Mouse (Mus musculus): ENCODE measurements around the gene Ctse. TPM values are rescaled to one million over a fixed set of nuclear protein-coding genes. Genes with fewer than 3 reads are reported as not detected.
A peak's percentile ranks its signal among the peaks of the same experiment; 100 is the strongest.

The Ctse gene
- total and polyA plus RNA-seq, 2 experiments from 2014 or later: 0.09 to 0.11 TPM

DNA sequence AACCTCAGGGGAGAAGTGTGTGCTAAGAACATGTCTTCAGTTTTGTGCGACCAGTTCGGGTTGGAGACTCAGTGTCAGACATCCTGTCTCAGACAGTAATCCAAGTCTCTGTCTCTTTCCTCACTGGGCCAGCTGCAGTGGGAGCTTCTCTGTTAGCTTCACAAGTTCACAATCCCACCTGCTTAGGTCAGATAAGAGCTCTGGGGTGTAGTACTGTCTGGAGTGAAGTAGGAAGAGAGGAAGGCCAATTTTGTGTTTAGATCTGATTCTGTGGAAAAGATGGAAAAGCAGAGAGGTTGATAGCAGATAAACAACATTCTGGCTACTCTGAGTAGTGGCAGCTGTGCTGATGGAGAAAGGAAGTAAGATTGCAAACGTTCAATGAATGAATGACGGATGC, 61.5 kb downstream of the Ctse start:
- Histone ChIP-seq H3K9me3 (ENCODE audit: low read length) (no peaks in the 10 kb centered on the region), H3K27ac (ENCODE audit: low read depth, low read length) (no peak overlapping the region), H3K4me2 (ENCODE audit: low read depth, low read length, poor library complexity, severe bottlenecking) (no peak overlapping the region), H3K4me1 (ENCODE audit: insufficient read depth, low read length) (no peaks in the 10 kb centered on the region), H3K27me3 (ENCODE audit: insufficient read depth, low read length) (no peaks in the 10 kb centered on the region), H3K36me3 (ENCODE audit: insufficient read depth, low read length) (no peaks in the 10 kb centered on the region), H3K9ac (replicated peaks; ENCODE audit: low read length, poor library complexity, severe bottlenecking) (no peak overlapping the region), H3K4me3 (ENCODE audit: low read depth, low read length) (no peak overlapping the region)
- no peak for TF ChIP-seq CTCF (IDR thresholded peaks at IDR 0.05)
- no peak for ATAC-seq (ENCODE audit: low FRiP score)
- 88% methylated on average over 4 of the region's 4 CpGs for WGBS
- DNase-seq (ENCODE audit: low spot score): no peak

- no peaks in the 10 kb centered on the region for H3K9me3 ChIP-seq (ENCODE audit: low read length)
- TF ChIP-seq CTCF (IDR thresholded peaks at IDR 0.05): no peak
- WGBS: 74% methylated on average over 5 of the region's 5 CpGs
Observed at GRCm38 (mm10) chr1:131700447-131700846, 62.3 kb downstream of the Ctse start.

DNA sequence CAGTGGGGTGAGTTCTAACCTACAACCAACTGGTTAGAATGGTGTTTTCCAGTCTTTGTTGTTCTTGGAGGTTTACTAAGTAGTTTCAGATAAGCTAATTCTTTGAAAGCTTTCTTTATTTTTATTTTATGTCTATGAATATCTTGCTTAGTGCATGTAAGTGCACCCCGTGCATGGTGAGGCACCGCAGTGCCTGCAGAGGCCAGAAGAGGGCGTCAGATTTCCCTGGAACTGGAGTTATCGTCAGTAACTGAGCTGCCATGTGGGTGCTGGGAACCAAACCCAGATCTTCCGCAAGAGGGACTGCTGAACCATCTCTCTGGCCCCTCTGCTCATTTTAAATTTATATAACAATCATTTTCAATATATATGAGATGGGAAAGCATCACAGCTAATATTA, 63.3 kb downstream of the Ctse start:
- 85% methylated on average over 5 of the region's 5 CpGs for WGBS
- Histone ChIP-seq H3K4me2 (ENCODE audit: low read depth, low read length, poor library complexity, severe bottlenecking) (no peak overlapping the region), H3K4me3 (ENCODE audit: low read depth, low read length) (no peak overlapping the region), H3K27ac (ENCODE audit: low read depth, low read length) (no peak overlapping the region), H3K9ac (replicated peaks; ENCODE audit: low read length, poor library complexity, severe bottlenecking) (no peak overlapping the region), H3K36me3 (ENCODE audit: insufficient read depth, low read length) (no peaks in the 10 kb centered on the region), H3K9me3 (ENCODE audit: low read length) (no peaks in the 10 kb centered on the region), H3K27me3 (ENCODE audit: insufficient read depth, low read length) (no peaks in the 10 kb centered on the region), H3K4me1 (ENCODE audit: insufficient read depth, low read length) (no peaks in the 10 kb centered on the region)
- no peak for TF ChIP-seq CTCF (IDR thresholded peaks at IDR 0.05)
- ATAC-seq (ENCODE audit: low FRiP score) (no peak), DNase-seq (ENCODE audit: low spot score) (no peak)

More at GRCm38 (mm10) chr1:131700447-131700846, 62.3 kb downstream of the Ctse start:
- Histone ChIP-seq H3K36me3 (ENCODE audit: insufficient read depth, low read length) (no peaks in the 10 kb centered on the region), H3K27me3 (ENCODE audit: insufficient read depth, low read length) (no peaks in the 10 kb centered on the region), H3K4me1 (ENCODE audit: insufficient read depth, low read length) (no peaks in the 10 kb centered on the region), H3K9ac (replicated peaks; ENCODE audit: low read length, poor library complexity, severe bottlenecking) (no peak overlapping the region), H3K4me3 (ENCODE audit: low read depth, low read length) (no peak overlapping the region), H3K27ac (ENCODE audit: low read depth, low read length) (no peak overlapping the region), H3K4me2 (ENCODE audit: low read depth, low read length, poor library complexity, severe bottlenecking) (no peak overlapping the region)
- DNase-seq (ENCODE audit: low spot score): no peak
- ATAC-seq (ENCODE audit: low FRiP score): no peak

DNA sequence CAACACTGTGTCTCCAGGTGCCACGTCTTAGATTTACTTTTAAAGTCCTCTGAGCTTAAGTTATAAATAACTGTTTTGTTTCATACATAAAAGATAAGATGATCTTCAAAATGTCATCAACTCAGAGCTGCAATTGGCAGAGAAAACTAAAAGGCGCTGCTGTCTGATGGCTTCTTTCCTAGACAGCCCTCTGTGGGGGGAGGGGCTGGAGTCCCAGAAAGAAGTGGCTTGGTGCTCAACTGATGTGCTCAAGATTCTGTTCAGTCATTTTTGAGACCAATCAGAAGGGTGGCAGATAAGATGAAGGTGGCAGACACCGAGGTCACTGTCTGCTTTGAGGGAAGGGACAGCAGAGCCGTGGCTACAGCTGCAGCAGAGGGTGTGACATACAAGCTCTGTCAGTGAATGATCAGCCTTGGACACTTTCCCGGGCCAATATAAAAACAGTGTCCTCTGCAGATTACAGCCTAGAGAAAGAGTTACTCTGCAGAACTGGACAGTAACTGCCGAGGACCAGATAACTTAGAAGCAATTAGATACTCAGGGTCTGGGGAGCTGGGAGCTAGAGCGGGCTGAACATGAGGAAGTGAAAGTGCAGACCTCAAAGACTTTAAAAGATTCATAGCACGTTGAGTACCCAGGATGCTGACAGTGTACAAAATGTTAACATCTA, 64.1 kb downstream of the Ctse start:
- Histone ChIP-seq H3K27me3 (ENCODE audit: insufficient read depth, low read length) (no peaks in the 10 kb centered on the region), H3K9ac (replicated peaks; ENCODE audit: low read length, poor library complexity, severe bottlenecking) (no peak overlapping the region), H3K27ac (ENCODE audit: low read depth, low read length) (no peak overlapping the region), H3K4me3 (ENCODE audit: low read depth, low read length) (no peak overlapping the region), H3K4me2 (ENCODE audit: low read depth, low read length, poor library complexity, severe bottlenecking) (no peak overlapping the region), H3K9me3 (ENCODE audit: low read length) (no peaks in the 10 kb centered on the region), H3K4me1 (ENCODE audit: insufficient read depth, low read length) (no peaks in the 10 kb centered on the region), H3K36me3 (ENCODE audit: insufficient read depth, low read length) (no peaks in the 10 kb centered on the region)
- TF ChIP-seq CTCF (IDR thresholded peaks at IDR 0.05): no peak
- 78% methylated on average over 8 of the region's 8 CpGs for WGBS
- no peak for DNase-seq (ENCODE audit: low spot score)
- no peak for ATAC-seq (ENCODE audit: low FRiP score)

DNA sequence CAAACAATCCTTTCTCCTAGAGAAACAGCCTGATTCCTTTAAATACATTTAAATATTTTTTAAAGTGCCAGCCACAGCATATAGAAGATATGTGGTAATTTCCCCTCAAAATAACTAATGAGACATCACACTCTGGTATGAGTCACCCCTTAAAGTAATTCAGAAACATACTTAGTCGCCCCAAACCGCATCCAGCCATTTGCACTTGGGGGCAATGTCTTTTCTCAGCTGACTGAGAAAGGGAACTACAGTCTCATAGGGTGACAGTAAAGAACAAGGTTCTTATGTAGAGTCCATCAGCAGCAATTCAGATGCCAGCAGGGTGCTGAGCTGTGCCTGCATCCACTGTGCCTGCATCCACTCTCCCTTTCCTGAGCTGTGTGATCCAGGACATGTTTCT, 65.4 kb downstream of the Ctse start:
- Histone ChIP-seq H3K4me1 (ENCODE audit: insufficient read depth, low read length) (no peaks in the 10 kb centered on the region), H3K9ac (replicated peaks; ENCODE audit: low read length, poor library complexity, severe bottlenecking) (no peak overlapping the region), H3K4me3 (ENCODE audit: low read depth, low read length) (no peak overlapping the region), H3K27ac (ENCODE audit: low read depth, low read length) (no peak overlapping the region), H3K4me2 (ENCODE audit: low read depth, low read length, poor library complexity, severe bottlenecking) (no peak overlapping the region), H3K36me3 (ENCODE audit: insufficient read depth, low read length) (no peaks in the 10 kb centered on the region), H3K27me3 (ENCODE audit: insufficient read depth, low read length) (no peaks in the 10 kb centered on the region), H3K9me3 (ENCODE audit: low read length) (no peaks in the 10 kb centered on the region)
- DNase-seq (ENCODE audit: low spot score): no peak
- no peak for ATAC-seq (ENCODE audit: low FRiP score)
- TF ChIP-seq CTCF (IDR thresholded peaks at IDR 0.05): no peak
- WGBS: 89% methylated on average over 2 of the region's 2 CpGs

- WGBS: 28% methylated on average over 4 of the region's 4 CpGs
- TF ChIP-seq CTCF (IDR thresholded peaks at IDR 0.05): peak; percentile 66
- Histone ChIP-seq H3K27me3 (ENCODE audit: insufficient read depth, low read length) (no peaks in the 10 kb centered on the region), H3K9ac (replicated peaks; ENCODE audit: low read length, poor library complexity, severe bottlenecking) (no peak overlapping the region), H3K36me3 (ENCODE audit: insufficient read depth, low read length) (no peaks in the 10 kb centered on the region), H3K27ac (ENCODE audit: low read depth, low read length) (no peak overlapping the region), H3K4me3 (ENCODE audit: low read depth, low read length) (no peak overlapping the region), H3K4me2 (ENCODE audit: low read depth, low read length, poor library complexity, severe bottlenecking) (no peak overlapping the region), H3K9me3 (ENCODE audit: low read length) (no peaks in the 10 kb centered on the region), H3K4me1 (ENCODE audit: insufficient read depth, low read length) (no peaks in the 10 kb centered on the region)
- ATAC-seq (ENCODE audit: low FRiP score) (no peak), DNase-seq (ENCODE audit: low spot score) (peak; percentile 22)
Observed at GRCm38 (mm10) chr1:131708338-131708737, 70.2 kb downstream of the Ctse start.
